Mouse (Mus musculus) MEL (cell line): ENCODE measurements around the gene Sergef. TPM values are rescaled to one million over a fixed set of nuclear protein-coding genes. Genes with fewer than 3 reads are reported as not detected.

Experiments used
- DNase-seq: peaks from one replicate; pipeline ENCODE4 v3.0.0; 2011; ENCODE audit warnings: low read depth, low spot score
- H3K27ac ChIP-seq: 2 replicates; pipeline ENCODE4 v1.5.1; 2012; ENCODE audit warnings: low read depth, mild to moderate bottlenecking, control low read depth, low read length, moderate library complexity; ENCODE audit not compliant: control insufficient read depth
- H3K27me3 ChIP-seq, 2 experiments: fragments of 150-350 bp in 1 of 2; sonication (generic) in 1 of 2; 2 replicates each; pipeline ENCODE4 v1.6.1; 2012; ENCODE audit warnings: low read length in 2 of 2, mild to moderate bottlenecking in 2 of 2, improper control_type of control experiment in 1 of 2, moderate library complexity in 1 of 2; ENCODE audit not compliant: insufficient read depth in 2 of 2, control insufficient read depth in 1 of 2
- H3K36me3 ChIP-seq, 2 experiments: 2 replicates each; pipeline ENCODE4 v1.6.1; 2012 to 2014; ENCODE audit warnings: low read length in 2 of 2, improper control_type of control experiment in 1 of 2, inconsistent platforms in 1 of 2, mild to moderate bottlenecking in 1 of 2; ENCODE audit not compliant: insufficient read depth in 2 of 2, control insufficient read depth in 1 of 2
- H3K4me1 ChIP-seq, 2 experiments: fragments of 150-350 bp in 1 of 2; sonication (generic) in 1 of 2; 2 replicates each; pipeline ENCODE4 v1.6.1; 2012; ENCODE audit warnings: low read length in 2 of 2, improper control_type of control experiment in 1 of 2, mild to moderate bottlenecking in 1 of 2; ENCODE audit not compliant: insufficient read depth in 2 of 2, control insufficient read depth in 1 of 2
- H3K4me3 ChIP-seq, 2 experiments: fragments of 150-350 bp in 1 of 2; sonication (generic) in 1 of 2; 2 replicates each; pipeline ENCODE4 v1.5.1; 2012; ENCODE audit warnings: low read depth in 2 of 2, low read length in 2 of 2, mild to moderate bottlenecking in 2 of 2, moderate library complexity in 2 of 2, control low read depth in 1 of 2, improper control_type of control experiment in 1 of 2; ENCODE audit not compliant: control insufficient read depth in 1 of 2, insufficient read depth in 1 of 2
- H3K79me2 ChIP-seq: 2 replicates; pipeline ENCODE4 v1.6.1; 2012; ENCODE audit warnings: mild to moderate bottlenecking, low read length, moderate library complexity; ENCODE audit not compliant: control insufficient read depth, poor library complexity, insufficient read depth
- H3K9ac ChIP-seq: 2 replicates; pipeline ENCODE4 v1.6.1; 2012; ENCODE audit warnings: low read depth, mild to moderate bottlenecking, control low read depth, low read length, moderate library complexity; ENCODE audit not compliant: control insufficient read depth, poor library complexity, severe bottlenecking
- H3K9me3 ChIP-seq: fragments of 150-350 bp; sonication (generic); replicated peaks from 2 replicates; pipeline ENCODE4 v1.6.1; 2012; ENCODE audit warnings: mild to moderate bottlenecking, low read length, improper control_type of control experiment, moderate library complexity; ENCODE audit not compliant: insufficient read depth
- BHLHE40 ChIP-seq: IDR thresholded peaks from 2 replicates; pipeline ENCODE4 v1.6.1; 2012; ENCODE audit warnings: low read depth, mild to moderate bottlenecking, inconsistent platforms, low read length, improper control_type of control experiment, borderline replicate concordance
- CHD1 ChIP-seq: IDR thresholded peaks from 2 replicates; pipeline ENCODE4 v1.6.1; 2012; ENCODE audit warnings: low read depth, mild to moderate bottlenecking, inconsistent platforms, low read length, improper control_type of control experiment
- CHD2 ChIP-seq: IDR thresholded peaks from 2 replicates; pipeline ENCODE4 v1.6.1; 2011; ENCODE audit warnings: low read length, improper control_type of control experiment
- CTCF ChIP-seq, 3 experiments: IDR thresholded peaks in 2 of 3; conservative IDR thresholded peaks in 1 of 3; 2 replicates each; pipeline ENCODE4 v1.5.1; 2011 to 2012; ENCODE audit warnings: low read length in 3 of 3, low read depth in 2 of 3, mild to moderate bottlenecking in 2 of 3, improper control_type of control experiment in 1 of 3, inconsistent platforms in 1 of 3, mixed read lengths in 1 of 3, moderate library complexity in 1 of 3; ENCODE audit not compliant: control insufficient read depth in 1 of 3, insufficient read depth in 1 of 3, poor library complexity in 1 of 3, severe bottlenecking in 1 of 3
- E2F4 ChIP-seq: IDR thresholded peaks from 2 replicates; pipeline ENCODE4 v1.6.1; 2011; ENCODE audit warnings: low read depth, low read length, improper control_type of control experiment, borderline replicate concordance
- ELF1 ChIP-seq: IDR thresholded peaks from 2 replicates; pipeline ENCODE4 v1.6.1; 2014; ENCODE audit warnings: low read depth, mild to moderate bottlenecking, inconsistent platforms, low read length, improper control_type of control experiment, moderate library complexity
- EP300 ChIP-seq, 2 experiments: IDR thresholded peaks; 2 replicates each; pipeline ENCODE4 v1.6.1; 2011; ENCODE audit warnings: improper control_type of control experiment in 2 of 2, low read length in 2 of 2, low read depth in 1 of 2, mild to moderate bottlenecking in 1 of 2
- ETS1 ChIP-seq: IDR thresholded peaks from 2 replicates; pipeline ENCODE4 v1.6.1; 2012; ENCODE audit warnings: low read depth, mild to moderate bottlenecking, inconsistent platforms, low read length, improper control_type of control experiment, moderate library complexity
- GABPA ChIP-seq: IDR thresholded peaks from 2 replicates; pipeline ENCODE4 v1.6.1; 2012; ENCODE audit warnings: low read depth, mild to moderate bottlenecking, inconsistent platforms, low read length, improper control_type of control experiment, moderate library complexity
- GATA1 ChIP-seq: IDR thresholded peaks from 2 replicates; pipeline ENCODE4 v1.6.1; 2011; ENCODE audit warnings: low read depth, low read length, improper control_type of control experiment
- JUND ChIP-seq: IDR thresholded peaks from 2 replicates; pipeline ENCODE4 v1.6.1; 2011; ENCODE audit warnings: low read depth, mild to moderate bottlenecking, improper control_type of control experiment, low read length
- KAT2A ChIP-seq: conservative IDR thresholded peaks from 2 replicates; pipeline ENCODE4 v1.6.1; 2012; ENCODE audit warnings: low read depth, low read length, improper control_type of control experiment, inconsistent platforms
- MAFK ChIP-seq: IDR thresholded peaks from 2 replicates; pipeline ENCODE4 v1.6.1; 2011; ENCODE audit warnings: low read depth, mild to moderate bottlenecking, low read length, improper control_type of control experiment, borderline replicate concordance
- MAX ChIP-seq: IDR thresholded peaks from 2 replicates; pipeline ENCODE4 v1.6.1; 2011; ENCODE audit warnings: low read length, improper control_type of control experiment
- MAZ ChIP-seq: IDR thresholded peaks from 2 replicates; pipeline ENCODE4 v1.6.1; 2012; ENCODE audit warnings: low read depth, mild to moderate bottlenecking, inconsistent platforms, low read length, improper control_type of control experiment
- MEF2A ChIP-seq: IDR thresholded peaks from 2 replicates; pipeline ENCODE4 v1.6.1; 2014; ENCODE audit warnings: low read depth, mild to moderate bottlenecking, inconsistent platforms, low read length, improper control_type of control experiment; ENCODE audit not compliant: poor library complexity, insufficient replicate concordance, severe bottlenecking; ENCODE audit errors: extremely low read depth
- MXI1 ChIP-seq: IDR thresholded peaks from 2 replicates; pipeline ENCODE4 v1.6.1; 2011; ENCODE audit warnings: mild to moderate bottlenecking, low read depth, low read length, improper control_type of control experiment
- MYB ChIP-seq: IDR thresholded peaks from 2 replicates; pipeline ENCODE4 v1.6.1; 2011; ENCODE audit warnings: mild to moderate bottlenecking, low read depth, low read length, improper control_type of control experiment
- MYC ChIP-seq: IDR thresholded peaks from 2 replicates; pipeline ENCODE4 v1.6.1; 2011; ENCODE audit warnings: low read depth, mild to moderate bottlenecking, low read length, improper control_type of control experiment, moderate library complexity
- NELFE ChIP-seq: IDR thresholded peaks from 2 replicates; pipeline ENCODE4 v1.6.1; 2011; ENCODE audit warnings: low read depth, low read length, improper control_type of control experiment
- NRF1 ChIP-seq: IDR thresholded peaks from 2 replicates; pipeline ENCODE4 v1.6.1; 2014; ENCODE audit warnings: low read depth, mild to moderate bottlenecking, inconsistent platforms, low read length, improper control_type of control experiment, moderate library complexity; ENCODE audit not compliant: poor library complexity, insufficient read depth, severe bottlenecking
- POLR2A ChIP-seq, 2 experiments: IDR thresholded peaks; 2 replicates each; pipeline ENCODE4 v1.6.1; 2011 to 2012; ENCODE audit warnings: low read length in 2 of 2, mild to moderate bottlenecking in 2 of 2, control low read depth in 1 of 2, improper control_type of control experiment in 1 of 2, low read depth in 1 of 2, moderate library complexity in 1 of 2; ENCODE audit not compliant: control insufficient read depth in 1 of 2, insufficient read depth in 1 of 2, poor library complexity in 1 of 2
- POLR2AphosphoS2 ChIP-seq: IDR thresholded peaks from 2 replicates; pipeline ENCODE4 v1.6.1; 2011; ENCODE audit warnings: low read length, improper control_type of control experiment
- RAD21 ChIP-seq: IDR thresholded peaks from 2 replicates; pipeline ENCODE4 v1.6.1; 2011; ENCODE audit warnings: mild to moderate bottlenecking, low read depth, low read length, improper control_type of control experiment
- RCOR1 ChIP-seq: IDR thresholded peaks from 2 replicates; pipeline ENCODE4 v1.6.1; 2012; ENCODE audit warnings: low read depth, mild to moderate bottlenecking, inconsistent platforms, low read length, improper control_type of control experiment
- SIN3A ChIP-seq: IDR thresholded peaks from 2 replicates; pipeline ENCODE4 v1.6.1; 2012; ENCODE audit warnings: low read length, improper control_type of control experiment, inconsistent platforms
- SMC3 ChIP-seq: IDR thresholded peaks from 2 replicates; pipeline ENCODE4 v1.6.1; 2011; ENCODE audit warnings: low read depth, low read length, improper control_type of control experiment
- TAL1 ChIP-seq: IDR thresholded peaks from 2 replicates; pipeline ENCODE4 v1.6.1; 2012; ENCODE audit warnings: mild to moderate bottlenecking, inconsistent platforms, low read length, moderate library complexity, mixed read lengths
- TBP ChIP-seq: IDR thresholded peaks from 2 replicates; pipeline ENCODE4 v1.8.0; 2011; ENCODE audit warnings: low read depth, low read length, improper control_type of control experiment
- TCF12 ChIP-seq: IDR thresholded peaks from 2 replicates; pipeline ENCODE4 v1.6.1; 2014; ENCODE audit warnings: low read depth, mild to moderate bottlenecking, inconsistent platforms, low read length, improper control_type of control experiment, moderate library complexity
- UBTF ChIP-seq: IDR thresholded peaks from 2 replicates; pipeline ENCODE4 v1.6.1; 2012; ENCODE audit warnings: low read depth, mild to moderate bottlenecking, inconsistent platforms, low read length, improper control_type of control experiment, moderate library complexity, borderline replicate concordance; ENCODE audit not compliant: insufficient read depth
- USF1 ChIP-seq: IDR thresholded peaks from 2 replicates; pipeline ENCODE4 v1.6.1; 2014; ENCODE audit warnings: low read depth, mild to moderate bottlenecking, inconsistent platforms, low read length, improper control_type of control experiment, moderate library complexity
- USF2 ChIP-seq, 2 experiments: IDR thresholded peaks; 2 replicates each; pipeline ENCODE4 v1.6.1; 2011 to 2012; ENCODE audit warnings: improper control_type of control experiment in 2 of 2, low read length in 2 of 2, borderline replicate concordance in 1 of 2, inconsistent platforms in 1 of 2, low read depth in 1 of 2, mild to moderate bottlenecking in 1 of 2; ENCODE audit not compliant: insufficient read depth in 1 of 2
- ZC3H11A ChIP-seq: IDR thresholded peaks from 2 replicates; pipeline ENCODE4 v1.6.1; 2012; ENCODE audit warnings: low read depth, mild to moderate bottlenecking, inconsistent platforms, low read length, improper control_type of control experiment
- ZKSCAN1 ChIP-seq: IDR thresholded peaks from 2 replicates; pipeline ENCODE4 v1.6.1; 2012; ENCODE audit warnings: low read depth, mild to moderate bottlenecking, inconsistent platforms, low read length, improper control_type of control experiment, moderate library complexity
- ZMIZ1 ChIP-seq: IDR thresholded peaks from 2 replicates; pipeline ENCODE4 v1.6.1; 2012; ENCODE audit warnings: low read depth, mild to moderate bottlenecking, inconsistent platforms, low read length, improper control_type of control experiment, moderate library complexity
- ZNF384 ChIP-seq: IDR thresholded peaks from 2 replicates; pipeline ENCODE4 v1.6.1; 2012; ENCODE audit warnings: low read depth, mild to moderate bottlenecking, inconsistent platforms, low read length, improper control_type of control experiment
- polyA plus RNA-seq, 2 experiments: library from polyadenylated mRNA; stranded (reverse) in 1 of 2; unstranded in 1 of 2; fragments of >175 nt in 1 of 2; fragments of >200 nt in 1 of 2; gene quantifications; 2 replicates each; pipeline versions ENCODE4 v1.2.1 to v1.2.4; 2012; ENCODE audit warnings: low replicate concordance in 2 of 2, low read depth in 1 of 2; ENCODE audit not compliant: insufficient read length in 2 of 2, insufficient read depth in 1 of 2, missing spikeins in 1 of 2
- total RNA-seq: library from RNA; depleted of rRNA; stranded (reverse); fragments of 300-350 nt; gene quantifications from 2 replicates; pipeline ENCODE4 v1.2.3, GENCODE M21; 2012

Sergef gene
- total and polyA plus RNA-seq, 3 experiments: 7.6 to 11.7 TPM; not detected in 1

GRCm38 (mm10) chr7:46606391-46607030 lies 33.1 kb downstream of the Sergef start:
- Histone ChIP-seq H3K9ac (no peak overlapping the region), H3K79me2 (no peaks in the 10 kb centered on the region), H3K9me3 (no peaks in the 10 kb centered on the region), H3K4me3 (no peak overlapping the region), H3K27ac (no peak overlapping the region), H3K36me3 (no peaks in the 10 kb centered on the region), H3K27me3 (no peaks in the 10 kb centered on the region), H3K4me1 (no peaks in the 10 kb centered on the region)
- DNase-seq: peak; percentile 72
- TF ChIP-seq GABPA (no peak), RAD21 (peak; percentile 76), USF2 (IDR thresholded peaks at IDR 0.05; ENCODE audit: borderline replicate concordance in 1 of 2, insufficient read depth in 1 of 2, low read depth in 1 of 2, low read length in 2 of 2) (no peak), GATA1 (no peak), USF1 (no peak), MEF2A (no peak), BHLHE40 (no peak), NELFE (no peak), ZKSCAN1 (no peak), ZC3H11A (peak; percentile 52; the same call in 1 of the 2 replicates), POLR2A (IDR thresholded peaks at IDR 0.05; ENCODE audit: control insufficient read depth in 1 of 2, insufficient read depth in 1 of 2, low read depth in 1 of 2, low read length in 2 of 2, poor library complexity in 1 of 2) (no peak), KAT2A (no peak), SMC3 (peak; percentile 95), MAX (no peak), TAL1 (no peak), E2F4 (no peak), EP300 (IDR thresholded peaks at IDR 0.05; ENCODE audit: low read depth in 1 of 2, low read length in 2 of 2) (no peak), ZMIZ1 (no peak), RCOR1 (no peak), UBTF (no peak), MYB (no peak), NRF1 (0 out of 2 replicates have a peak, but pooled peaks have one; percentile 44), ELF1 (no peak), JUND (no peak), MYC (no peak), MXI1 (0 out of 2 replicates have a peak, but pooled peaks have one; percentile 20), ZNF384 (no peak), CHD1 (no peak), TCF12 (no peak), POLR2AphosphoS2 (no peak), CHD2 (no peak), ETS1 (no peak), TBP (no peak), CTCF (IDR thresholded peaks at IDR 0.05 in 2 of 3, conservative IDR thresholded peaks at IDR 0.05 in 1 of 3; ENCODE audit: control insufficient read depth in 1 of 3, insufficient read depth in 1 of 3, low read depth in 2 of 3, low read length in 3 of 3, poor library complexity in 1 of 3, severe bottlenecking in 1 of 3) (peak; percentile 60 to 90 (median 89)), MAZ (no peak), MAFK (no peak), SIN3A (peak; percentile 28; the same call in 1 of the 2 replicates)
